ENCODE assay signal across 27 mouse cellular contexts in the genomic region with DNA sequence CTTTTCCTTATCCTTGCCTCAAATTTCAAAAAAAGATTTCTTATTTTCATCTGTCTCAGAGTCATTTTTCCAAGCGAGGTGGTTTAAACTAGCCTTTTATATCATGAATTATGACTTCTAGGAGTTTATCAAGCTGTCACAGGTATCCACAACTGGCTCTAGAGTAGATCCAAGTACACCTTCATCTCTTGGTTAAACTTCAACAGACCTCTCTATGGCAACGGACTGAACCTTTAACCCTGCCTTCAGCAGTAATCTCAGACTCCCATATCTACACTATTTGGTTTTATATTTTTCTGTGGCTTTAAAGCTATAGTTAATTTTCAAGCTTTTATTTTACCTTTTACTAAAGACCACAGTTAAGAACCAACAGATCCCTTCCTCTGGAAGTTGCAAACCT. TPM values are rescaled to one million over a fixed set of nuclear protein-coding genes. Genes with fewer than 3 reads are reported as not detected.
DNase-seq lines count a peak whose midpoint lies in the region; ATAC-seq and TF ChIP-seq lines count a peak whose summit lies in the region.
"Had no signal": no experiment of that assay in that cellular context is flagged by ENCODE, and none has a peak within 500 bp of the region (broad histone marks: within the 10 kb centered on the region; RNA-seq: fewer than 3 reads in every experiment).

No protein-coding gene starts in this region.

- H3K27me3 ChIP-seq in intestine, embryonic 15.5 days (replicated peaks) = no peaks in the 10 kb centered on the region
- no peaks in the 10 kb centered on the region for H3K27me3 ChIP-seq in intestine, postnatal 0 days (replicated peaks; ENCODE audit: control insufficient read depth, insufficient read depth, low read length)
- H3K27me3 ChIP-seq in liver, embryonic 12.5 days (replicated peaks) = no peaks in the 10 kb centered on the region
- no peaks in the 10 kb centered on the region for H3K27me3 ChIP-seq in stomach, embryonic 15.5 days (replicated peaks)
- H3K27me3 ChIP-seq in midbrain, postnatal 0 days (ENCODE audit: insufficient read depth, low read length) = no peaks in the 10 kb centered on the region
- H3K27me3 ChIP-seq: embryonic facial prominence, embryonic 15.5 days; limb, embryonic 13.5 days; neural tube, embryonic 12.5 days had no signal

- ATAC-seq in intestine, embryonic 15.5 days = peak; percentile 90
- ATAC-seq in intestine, postnatal 0 days = peak; percentile 75
- peak; percentile 70 for ATAC-seq in liver, embryonic 12.5 days
- ATAC-seq in stomach, embryonic 15.5 days (ENCODE audit: insufficient read depth, low FRiP score, low read depth) = peak; percentile 87
- ATAC-seq in midbrain, postnatal 0 days (ENCODE audit: low FRiP score) = no peak
- ATAC-seq: forebrain, embryonic 16.5 days had no signal

- H3K4me3 ChIP-seq in intestine, embryonic 15.5 days (replicated peaks) = no peak overlapping the region
- H3K4me3 ChIP-seq in intestine, postnatal 0 days (ENCODE audit: low read depth, low read length) = peak overlapping the region; percentile 21
- no peak overlapping the region for H3K4me3 ChIP-seq in liver, embryonic 12.5 days
- no peak overlapping the region for H3K4me3 ChIP-seq in stomach, embryonic 15.5 days (replicated peaks)
- H3K4me3 ChIP-seq in midbrain, postnatal 0 days (ENCODE audit: low read depth, low read length) = no peak overlapping the region
- H3K4me3 ChIP-seq: embryonic facial prominence, embryonic 15.5 days; limb, embryonic 13.5 days; neural tube, embryonic 12.5 days had no signal

- no peak for DNase-seq in midbrain, postnatal 0 days (ENCODE audit: low spot score)
- no peak for DNase-seq in left cerebral cortex, postnatal 14 days (ENCODE audit: low spot score in 2 of 2)
- no peak for DNase-seq in gastrocnemius, postnatal 25 days
- DNase-seq: cerebellum, adult 18-20 months; cerebellum, postnatal 25 days; embryo, embryonic 11 days; heart, postnatal 10 days; right cerebral cortex, adult 18-20 months had no signal

- no peak overlapping the region for H3K9ac ChIP-seq in intestine, embryonic 15.5 days
- H3K9ac ChIP-seq in intestine, postnatal 0 days (ENCODE audit: low read depth, low read length) = no peak overlapping the region
- H3K9ac ChIP-seq in liver, embryonic 12.5 days = no peak overlapping the region
- H3K9ac ChIP-seq in stomach, embryonic 15.5 days = no peak overlapping the region
- no peak overlapping the region for H3K9ac ChIP-seq in midbrain, postnatal 0 days (replicated peaks; ENCODE audit: low read length, poor library complexity, severe bottlenecking)
- H3K9ac ChIP-seq: embryonic facial prominence, embryonic 15.5 days; hindbrain, embryonic 14.5 days; limb, embryonic 13.5 days; neural tube, embryonic 12.5 days had no signal

- peak overlapping the region; percentile 56 for H3K27ac ChIP-seq in intestine, embryonic 15.5 days
- H3K27ac ChIP-seq in intestine, postnatal 0 days (ENCODE audit: low read depth, low read length) = 0 out of 2 replicates have a peak overlapping the region, but pooled peaks have one; percentile 21
- H3K27ac ChIP-seq in liver, embryonic 12.5 days = no peak overlapping the region
- peak overlapping the region; percentile 59; the same call in 1 of the 2 replicates for H3K27ac ChIP-seq in stomach, embryonic 15.5 days
- H3K27ac ChIP-seq in midbrain, postnatal 0 days (ENCODE audit: low read depth, low read length) = no peak overlapping the region
- H3K27ac ChIP-seq: embryonic facial prominence, embryonic 15.5 days; hindbrain, embryonic 14.5 days; limb, embryonic 13.5 days; neural tube, embryonic 12.5 days had no signal

- peak overlapping the region; percentile 19; the same call in 1 of the 2 replicates for H3K4me2 ChIP-seq in intestine, embryonic 15.5 days (replicated peaks)
- H3K4me2 ChIP-seq in intestine, postnatal 0 days (replicated peaks; ENCODE audit: low read depth) = peak overlapping the region; percentile 59
- no peak overlapping the region for H3K4me2 ChIP-seq in liver, embryonic 12.5 days
- H3K4me2 ChIP-seq in stomach, embryonic 15.5 days = no peak overlapping the region
- no peak overlapping the region for H3K4me2 ChIP-seq in midbrain, postnatal 0 days (ENCODE audit: low read depth, low read length, poor library complexity, severe bottlenecking)
- H3K4me2 ChIP-seq: embryonic facial prominence, embryonic 15.5 days; heart, embryonic 11.5 days; hindbrain, embryonic 14.5 days; limb, embryonic 13.5 days; midbrain, embryonic 11.5 days; neural tube, embryonic 12.5 days had no signal

- H3K4me1 ChIP-seq in intestine, embryonic 15.5 days (replicated peaks) = no peaks in the 10 kb centered on the region
- no peaks in the 10 kb centered on the region for H3K4me1 ChIP-seq in intestine, postnatal 0 days (replicated peaks; ENCODE audit: control insufficient read depth, insufficient read depth, low read length)
- no peaks in the 10 kb centered on the region for H3K4me1 ChIP-seq in liver, embryonic 12.5 days
- no peaks in the 10 kb centered on the region for H3K4me1 ChIP-seq in stomach, embryonic 15.5 days
- H3K4me1 ChIP-seq in midbrain, postnatal 0 days (ENCODE audit: insufficient read depth, low read length) = no peaks in the 10 kb centered on the region
- H3K4me1 ChIP-seq: embryonic facial prominence, embryonic 15.5 days; limb, embryonic 13.5 days; neural tube, embryonic 12.5 days had no signal

- intact Hi-C loops in left cerebral cortex, postnatal 14 days (cut with DNase I) = no loop called here

- WGBS in intestine, embryonic 15.5 days = 40% methylated on average over 2 of the region's 2 CpGs
- WGBS in intestine, postnatal 0 days = 31% methylated on average over 2 of the region's 2 CpGs
- 50% methylated on average over 2 of the region's 2 CpGs for WGBS in liver, embryonic 12.5 days (ENCODE audit: insufficient replicate concordance)
- 38% methylated on average over 2 of the region's 2 CpGs for WGBS in stomach, embryonic 15.5 days
- WGBS in midbrain, postnatal 0 days = 83% methylated on average over 2 of the region's 2 CpGs

- H3K36me3 ChIP-seq in intestine, embryonic 15.5 days = no peaks in the 10 kb centered on the region
- 0 out of 2 replicates have a peak, but pooled peaks cover 6% of the 10 kb centered on the region for H3K36me3 ChIP-seq in intestine, postnatal 0 days (ENCODE audit: control insufficient read depth, insufficient read depth)
- H3K36me3 ChIP-seq in liver, embryonic 12.5 days = no peaks in the 10 kb centered on the region
- H3K36me3 ChIP-seq in stomach, embryonic 15.5 days = no peaks in the 10 kb centered on the region
- H3K36me3 ChIP-seq in midbrain, postnatal 0 days (ENCODE audit: insufficient read depth, low read length) = no peaks in the 10 kb centered on the region
- H3K36me3 ChIP-seq: embryonic facial prominence, embryonic 15.5 days; limb, embryonic 13.5 days; neural tube, embryonic 12.5 days had no signal

- no peaks in the 10 kb centered on the region for H3K9me3 ChIP-seq in intestine, embryonic 15.5 days
- no peaks in the 10 kb centered on the region for H3K9me3 ChIP-seq in intestine, postnatal 0 days (ENCODE audit: control insufficient read depth)
- no peaks in the 10 kb centered on the region for H3K9me3 ChIP-seq in liver, embryonic 12.5 days (replicated peaks)
- no peaks in the 10 kb centered on the region for H3K9me3 ChIP-seq in stomach, embryonic 15.5 days
- no peaks in the 10 kb centered on the region for H3K9me3 ChIP-seq in midbrain, postnatal 0 days (ENCODE audit: low read length)
- H3K9me3 ChIP-seq: embryonic facial prominence, embryonic 15.5 days; limb, embryonic 13.5 days; neural tube, embryonic 12.5 days had no signal

- no peak for TF ChIP-seq CTCF in intestine, postnatal 0 days (IDR thresholded peaks at IDR 0.05; ENCODE audit: low read depth)
- TF ChIP-seq CTCF in midbrain, postnatal 0 days (IDR thresholded peaks at IDR 0.05) = no peak

RNA-seq across cellular contexts. Expression of gene Sult1b1, which starts 5.7 kb away (rescaled TPM):
- 43.0 and 49.7 TPM in 2 replicates for polyA plus RNA-seq in intestine, embryonic 15.5 days (2015; fragmentation: Nextera tagmentation; extraction: Ambion mirVana)
- polyA plus RNA-seq in intestine, postnatal 0 days (2015; fragmentation: Nextera tagmentation; extraction: Ambion mirVana) = 279 and 297 TPM in 2 replicates
- polyA plus RNA-seq in liver, embryonic 12.5 days (2016; fragmentation: Nextera tagmentation; extraction: Ambion mirVana) = 0.48 and 0.64 TPM in 2 replicates
- polyA plus RNA-seq in stomach, embryonic 15.5 days (2015; fragmentation: Nextera tagmentation; extraction: Ambion mirVana) = 17.8 and 19.0 TPM in 2 replicates
- total RNA-seq in midbrain, postnatal 0 days (2014; rRNA removed) = not detected in 2 replicates
- polyA plus RNA-seq in midbrain, postnatal 0 days (2015; fragmentation: Nextera tagmentation; extraction: Ambion mirVana) = not detected in 2 replicates
- not detected for total RNA-seq in left cerebral cortex, postnatal 14 days (2021)
- total RNA-seq in gastrocnemius, postnatal 25 days (2021) = not detected
- total RNA-seq: adrenal gland, adult 18-20 months; heart, postnatal 10 days; layer of hippocampus, postnatal 10 days; monocyte, adult 5-6 weeks had no signal
- polyA plus RNA-seq: forebrain, embryonic 16.5 days; heart, embryonic 11.5 days; hindbrain, embryonic 14.5 days; limb, embryonic 13.5 days; lung, embryonic 16.5 days; midbrain, embryonic 11.5 days; neural tube, embryonic 12.5 days; thymus, postnatal 0 days had no signal

RNA-seq across cellular contexts. Expression of gene Sult1d1, which starts 36.5 kb away (rescaled TPM):
- 43.6 and 56.5 TPM in 2 replicates for polyA plus RNA-seq in intestine, embryonic 15.5 days (2015; fragmentation: Nextera tagmentation; extraction: Ambion mirVana)
- polyA plus RNA-seq in intestine, postnatal 0 days (2015; fragmentation: Nextera tagmentation; extraction: Ambion mirVana) = 210 and 241 TPM in 2 replicates
- polyA plus RNA-seq in liver, embryonic 12.5 days (2016; fragmentation: Nextera tagmentation; extraction: Ambion mirVana) = 0.89 and 1.0 TPM in 2 replicates
- polyA plus RNA-seq in stomach, embryonic 15.5 days (2015; fragmentation: Nextera tagmentation; extraction: Ambion mirVana) = 30.7 and 39.2 TPM in 2 replicates
- total RNA-seq in midbrain, postnatal 0 days (2014; rRNA removed) = not detected in 2 replicates
- polyA plus RNA-seq in midbrain, postnatal 0 days (2015; fragmentation: Nextera tagmentation; extraction: Ambion mirVana) = 0.10 TPM in 1 of 2 replicates, not detected in the other
- not detected for total RNA-seq in left cerebral cortex, postnatal 14 days (2021)
- total RNA-seq in gastrocnemius, postnatal 25 days (2021) = not detected
- total RNA-seq: heart, postnatal 10 days; layer of hippocampus, postnatal 10 days; monocyte, adult 5-6 weeks had no signal
- polyA plus RNA-seq: forebrain, embryonic 16.5 days; heart, embryonic 11.5 days; hindbrain, embryonic 14.5 days; limb, embryonic 13.5 days; lung, embryonic 16.5 days; midbrain, embryonic 11.5 days; neural tube, embryonic 12.5 days; thymus, postnatal 0 days had no signal

RNA-seq across cellular contexts. Expression of gene Ugt2a1, which starts 41.6 kb away (rescaled TPM):
- polyA plus RNA-seq in intestine, embryonic 15.5 days (2015; fragmentation: Nextera tagmentation; extraction: Ambion mirVana) = not detected in 2 replicates
- polyA plus RNA-seq in intestine, postnatal 0 days (2015; fragmentation: Nextera tagmentation; extraction: Ambion mirVana) = not detected in 2 replicates
- not detected in 2 replicates for polyA plus RNA-seq in liver, embryonic 12.5 days (2016; fragmentation: Nextera tagmentation; extraction: Ambion mirVana)
- not detected in 2 replicates for polyA plus RNA-seq in stomach, embryonic 15.5 days (2015; fragmentation: Nextera tagmentation; extraction: Ambion mirVana)
- total RNA-seq in midbrain, postnatal 0 days (2014; rRNA removed) = 0.19 TPM in 1 of 2 replicates, not detected in the other
- 0.15 and 0.43 TPM in 2 replicates for polyA plus RNA-seq in midbrain, postnatal 0 days (2015; fragmentation: Nextera tagmentation; extraction: Ambion mirVana)
- not detected for total RNA-seq in left cerebral cortex, postnatal 14 days (2021)
- total RNA-seq in gastrocnemius, postnatal 25 days (2021) = not detected
- total RNA-seq: adrenal gland, adult 18-20 months; adrenal gland, postnatal 4 days; heart, postnatal 10 days; layer of hippocampus, postnatal 10 days; monocyte, adult 5-6 weeks had no signal
- polyA plus RNA-seq: forebrain, embryonic 16.5 days; gonadal fat pad, adult 2 months; heart, embryonic 11.5 days; hindbrain, embryonic 14.5 days; limb, embryonic 13.5 days; lung, embryonic 16.5 days; midbrain, embryonic 11.5 days; neural tube, embryonic 12.5 days; thymus, postnatal 0 days; urinary bladder, adult 2 months had no signal

RNA-seq across cellular contexts. Expression of gene Gm43638, which starts 45.7 kb away (rescaled TPM):
- polyA plus RNA-seq in intestine, embryonic 15.5 days (2015; fragmentation: Nextera tagmentation; extraction: Ambion mirVana) = not detected in 2 replicates
- not detected in 2 replicates for polyA plus RNA-seq in intestine, postnatal 0 days (2015; fragmentation: Nextera tagmentation; extraction: Ambion mirVana)
- not detected in 2 replicates for polyA plus RNA-seq in liver, embryonic 12.5 days (2016; fragmentation: Nextera tagmentation; extraction: Ambion mirVana)
- not detected in 2 replicates for polyA plus RNA-seq in stomach, embryonic 15.5 days (2015; fragmentation: Nextera tagmentation; extraction: Ambion mirVana)
- total RNA-seq in midbrain, postnatal 0 days (2014; rRNA removed) = 0.19 TPM in 1 of 2 replicates, not detected in the other
- not detected in 2 replicates for polyA plus RNA-seq in midbrain, postnatal 0 days (2015; fragmentation: Nextera tagmentation; extraction: Ambion mirVana)
- not detected for total RNA-seq in left cerebral cortex, postnatal 14 days (2021)
- total RNA-seq in gastrocnemius, postnatal 25 days (2021) = not detected
- total RNA-seq: adrenal gland, adult 18-20 months; adrenal gland, postnatal 4 days; heart, postnatal 10 days; layer of hippocampus, postnatal 10 days; monocyte, adult 5-6 weeks had no signal
- polyA plus RNA-seq: forebrain, embryonic 16.5 days; gonadal fat pad, adult 2 months; heart, embryonic 11.5 days; hindbrain, embryonic 14.5 days; limb, embryonic 13.5 days; lung, embryonic 16.5 days; midbrain, embryonic 11.5 days; neural tube, embryonic 12.5 days; thymus, postnatal 0 days; urinary bladder, adult 2 months had no signal

RNA-seq across cellular contexts. Expression of gene Ugt2a2, which starts 50.2 kb away (rescaled TPM):
- polyA plus RNA-seq in intestine, embryonic 15.5 days (2015; fragmentation: Nextera tagmentation; extraction: Ambion mirVana) = not detected in 2 replicates
- not detected in 2 replicates for polyA plus RNA-seq in intestine, postnatal 0 days (2015; fragmentation: Nextera tagmentation; extraction: Ambion mirVana)
- not detected in 2 replicates for polyA plus RNA-seq in liver, embryonic 12.5 days (2016; fragmentation: Nextera tagmentation; extraction: Ambion mirVana)
- polyA plus RNA-seq in stomach, embryonic 15.5 days (2015; fragmentation: Nextera tagmentation; extraction: Ambion mirVana) = not detected in 2 replicates
- 0.22 TPM in 1 of 2 replicates, not detected in the other for total RNA-seq in midbrain, postnatal 0 days (2014; rRNA removed)
- 0.33 TPM in 1 of 2 replicates, not detected in the other for polyA plus RNA-seq in midbrain, postnatal 0 days (2015; fragmentation: Nextera tagmentation; extraction: Ambion mirVana)
- total RNA-seq in left cerebral cortex, postnatal 14 days (2021) = not detected
- not detected for total RNA-seq in gastrocnemius, postnatal 25 days (2021)
- total RNA-seq: adrenal gland, adult 18-20 months; adrenal gland, postnatal 4 days; heart, postnatal 10 days; layer of hippocampus, postnatal 10 days; monocyte, adult 5-6 weeks had no signal
- polyA plus RNA-seq: gonadal fat pad, adult 2 months; heart, embryonic 11.5 days; hindbrain, embryonic 14.5 days; limb, embryonic 13.5 days; lung, embryonic 16.5 days; midbrain, embryonic 11.5 days; neural tube, embryonic 12.5 days; thymus, postnatal 0 days had no signal

Comparison
In these comparisons a context has a peak if more than half of its experiments do, and no peak if none do; other contexts are left out.
1. H3K27ac ChIP-seq: peak in intestine, embryonic 15.5 days (single experiment), intestine, postnatal 0 days (single experiment) and stomach, embryonic 15.5 days (single experiment); none in liver, embryonic 12.5 days (single experiment) and midbrain, postnatal 0 days (single experiment).
2. H3K4me2 ChIP-seq: peak in intestine, embryonic 15.5 days (single experiment) and intestine, postnatal 0 days (single experiment); none in liver, embryonic 12.5 days (single experiment), stomach, embryonic 15.5 days (single experiment) and midbrain, postnatal 0 days (single experiment).
3. RNA of gene Sult1b1, which starts 5.7 kb away (polyA plus RNA-seq): 279 to 297 TPM in intestine, postnatal 0 days, 43.0 to 49.7 TPM in intestine, embryonic 15.5 days and 17.8 to 19.0 TPM in stomach, embryonic 15.5 days; 0.48 to 0.64 TPM in liver, embryonic 12.5 days and not detected in midbrain, postnatal 0 days; every median in the first group is over 10 times any median in the second.
4. RNA of gene Sult1d1, which starts 36.5 kb away (polyA plus RNA-seq): 210 to 241 TPM in intestine, postnatal 0 days, 43.6 to 56.5 TPM in intestine, embryonic 15.5 days and 30.7 to 39.2 TPM in stomach, embryonic 15.5 days; 0.89 to 1.0 TPM in liver, embryonic 12.5 days and 0.10 TPM in midbrain, postnatal 0 days; every median in the first group is over 10 times any median in the second.